Mouse (Mus musculus): ENCODE data around the gene Hrh2. TPM values are rescaled to one million over a fixed set of nuclear protein-coding genes. Genes with fewer than 3 reads are reported as not detected.

Hrh2 gene
- polyA plus RNA-seq, 1 experiment from 2014 or later = 0.09 TPM

Other genes starting within 250 kb of the Hrh2 start
- 0.15 and 0.16 TPM in 2 replicates for gene Drd1, start 136.4 kb upstream of the Hrh2 start, polyA plus RNA-seq (2015; fragmentation: Nextera tagmentation; extraction: Ambion mirVana)
- 88.7 and 90.2 TPM in 2 replicates for gene Sfxn1, start 120.3 kb upstream of the Hrh2 start, polyA plus RNA-seq (2015; fragmentation: Nextera tagmentation; extraction: Ambion mirVana)
- 4.1 and 5.1 TPM in 2 replicates for gene Cplx2, start 179.2 kb downstream of the Hrh2 start, polyA plus RNA-seq (2015; fragmentation: Nextera tagmentation; extraction: Ambion mirVana)